Mouse (Mus musculus): Measurements from ENCODE around the gene Pola2.

- TF ChIP-seq CTCF (IDR thresholded peaks at IDR 0.05; ENCODE audit: insufficient read depth, low read length) (no peak), POLR2A (IDR thresholded peaks at IDR 0.05; ENCODE audit: borderline replicate concordance, extremely low read depth, low read depth, low read length) (no peak)
Observed at GRCm38 (mm10) chr19:5980477-5980876, 16.5 kb upstream of the Pola2 start.

Measured in lung, adult 2 months (tissue).